Mouse (Mus musculus): Measurements from ENCODE around the gene Kat2b. TPM values are rescaled to one million over a fixed set of nuclear protein-coding genes. Genes with fewer than 3 reads are reported as not detected.

The Kat2b gene
- polyA plus RNA-seq, 1 experiment from 2014 or later, result 6.0 TPM

DNA sequence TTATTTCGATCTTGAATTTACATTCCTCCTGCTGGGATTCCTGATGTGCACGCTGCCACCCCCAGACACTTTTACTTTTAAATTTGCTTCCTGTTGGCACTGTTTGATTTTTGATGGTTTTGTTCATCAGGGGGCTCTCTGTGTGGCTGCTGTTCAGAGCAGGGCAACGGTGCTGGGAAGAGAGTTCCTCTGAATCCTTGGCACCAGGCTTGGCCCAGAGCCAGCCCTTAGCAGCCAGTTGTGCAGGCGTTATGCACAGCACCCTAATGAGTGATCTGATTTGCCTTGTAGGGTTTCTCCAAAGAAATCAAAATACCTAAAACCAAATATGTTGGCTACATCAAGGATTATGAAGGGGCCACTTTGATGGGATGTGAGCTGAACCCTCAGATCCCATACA lies 93.1 kb downstream of the Kat2b start:
- Histone ChIP-seq H3K9me3 (ENCODE audit: control insufficient read depth, low read length) (no peaks in the 10 kb centered on the region), H3K36me3 (ENCODE audit: control insufficient read depth, insufficient read depth) (no peaks in the 10 kb centered on the region), H3K9ac (replicated peaks; ENCODE audit: low read depth, low read length) (no peak overlapping the region), H3K27ac (ENCODE audit: low read length) (0 out of 2 replicates have a peak overlapping the region, but pooled peaks have one; percentile 10), H3K4me3 (replicated peaks; ENCODE audit: low read length) (no peak overlapping the region), H3K27me3 (replicated peaks; ENCODE audit: control insufficient read depth, insufficient read depth, low read length) (no peaks in the 10 kb centered on the region), H3K4me1 (replicated peaks; ENCODE audit: control insufficient read depth, insufficient read depth, low read length) (peaks cover 13% of the 10 kb centered on the region), H3K4me2 (ENCODE audit: low read length) (no peak overlapping the region)
- WGBS, result 15% methylated on average over 4 of the region's 4 CpGs
- peak; percentile 86 for ATAC-seq

DNA sequence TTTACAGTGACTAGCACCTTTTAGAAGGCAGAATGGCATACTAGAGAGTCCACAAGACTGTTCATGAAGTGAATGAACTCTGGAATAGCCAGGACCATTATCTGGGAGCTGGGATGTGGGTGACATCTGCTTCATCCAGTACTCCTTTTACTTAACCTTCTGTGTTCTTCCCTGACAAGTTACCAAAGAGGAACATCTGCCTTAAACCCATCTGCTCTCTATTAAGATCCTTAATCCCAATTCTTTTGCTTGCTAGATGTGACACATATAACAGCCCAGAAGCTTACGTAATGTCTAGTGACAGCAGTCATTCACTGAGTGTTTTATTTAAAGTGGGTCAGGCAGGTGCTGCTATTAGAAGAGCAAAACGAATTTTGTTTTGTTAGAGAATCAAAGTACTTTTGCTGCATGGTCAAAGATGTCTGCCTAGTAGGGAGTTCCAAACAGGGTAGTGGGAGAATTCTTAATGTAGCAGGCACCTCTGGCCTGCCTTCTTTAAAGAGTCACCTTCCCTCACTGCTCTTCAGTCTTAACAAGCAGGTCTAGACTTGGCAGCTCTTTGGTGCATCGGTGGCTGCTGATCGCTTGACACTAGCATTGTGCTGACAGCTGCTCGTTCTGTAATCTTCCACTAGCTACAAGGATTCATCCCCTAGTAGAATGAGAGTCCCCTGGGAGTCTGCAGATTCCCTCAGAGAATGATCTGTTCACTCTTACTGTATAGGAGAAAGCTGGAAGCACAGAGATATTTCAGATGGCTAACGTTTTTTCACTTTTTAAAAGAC lies 94.6 kb downstream of the Kat2b start:
- no peaks in the 10 kb centered on the region for H3K36me3 ChIP-seq (ENCODE audit: control insufficient read depth, insufficient read depth)
- no peaks in the 10 kb centered on the region for H3K27me3 ChIP-seq (replicated peaks; ENCODE audit: control insufficient read depth, insufficient read depth, low read length)
- no peak overlapping the region for H3K9ac ChIP-seq (replicated peaks; ENCODE audit: low read depth, low read length)
- H3K4me1 ChIP-seq (replicated peaks; ENCODE audit: control insufficient read depth, insufficient read depth, low read length), result peaks cover 13% of the 10 kb centered on the region
- no peak overlapping the region for H3K4me3 ChIP-seq (replicated peaks; ENCODE audit: low read length)
- H3K4me2 ChIP-seq (ENCODE audit: low read length), result no peak overlapping the region
- H3K9me3 ChIP-seq (ENCODE audit: control insufficient read depth, low read length), result no peaks in the 10 kb centered on the region
- no peak for ATAC-seq
- H3K27ac ChIP-seq (ENCODE audit: low read length), result no peak overlapping the region
- WGBS, result 59% methylated on average over 6 of the region's 6 CpGs

DNA sequence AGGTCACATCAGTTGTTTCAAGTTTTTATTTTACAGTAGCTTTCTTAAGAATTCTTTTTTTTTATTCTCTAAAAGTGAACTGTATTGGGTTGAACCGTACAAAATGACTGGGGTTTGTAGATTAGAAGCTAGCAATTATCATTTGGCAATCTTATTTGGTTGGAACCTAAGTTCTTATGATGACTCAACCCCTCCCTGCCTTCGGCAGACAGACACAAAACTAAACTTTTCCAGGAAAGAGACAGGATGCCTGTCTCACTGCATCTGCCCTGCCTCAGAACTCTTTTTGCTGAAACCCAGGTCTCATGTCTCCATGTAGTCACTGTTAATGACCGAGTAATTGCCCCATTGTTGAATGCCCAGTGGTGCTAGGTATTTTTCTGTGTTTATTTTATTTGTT lies 97.6 kb downstream of the Kat2b start:
- Histone ChIP-seq H3K9me3 (ENCODE audit: control insufficient read depth, low read length) (no peaks in the 10 kb centered on the region), H3K27me3 (replicated peaks; ENCODE audit: control insufficient read depth, insufficient read depth, low read length) (no peaks in the 10 kb centered on the region), H3K36me3 (ENCODE audit: control insufficient read depth, insufficient read depth) (peaks cover 3% of the 10 kb centered on the region; the same call in 1 of the 2 replicates), H3K4me1 (replicated peaks; ENCODE audit: control insufficient read depth, insufficient read depth, low read length) (peaks cover 6% of the 10 kb centered on the region), H3K4me2 (ENCODE audit: low read length) (no peak overlapping the region), H3K4me3 (replicated peaks; ENCODE audit: low read length) (no peak overlapping the region), H3K27ac (ENCODE audit: low read length) (no peak overlapping the region), H3K9ac (replicated peaks; ENCODE audit: low read depth, low read length) (no peak overlapping the region)
- 80% methylated on average over 3 of the region's 3 CpGs for WGBS
- no peak for ATAC-seq

DNA sequence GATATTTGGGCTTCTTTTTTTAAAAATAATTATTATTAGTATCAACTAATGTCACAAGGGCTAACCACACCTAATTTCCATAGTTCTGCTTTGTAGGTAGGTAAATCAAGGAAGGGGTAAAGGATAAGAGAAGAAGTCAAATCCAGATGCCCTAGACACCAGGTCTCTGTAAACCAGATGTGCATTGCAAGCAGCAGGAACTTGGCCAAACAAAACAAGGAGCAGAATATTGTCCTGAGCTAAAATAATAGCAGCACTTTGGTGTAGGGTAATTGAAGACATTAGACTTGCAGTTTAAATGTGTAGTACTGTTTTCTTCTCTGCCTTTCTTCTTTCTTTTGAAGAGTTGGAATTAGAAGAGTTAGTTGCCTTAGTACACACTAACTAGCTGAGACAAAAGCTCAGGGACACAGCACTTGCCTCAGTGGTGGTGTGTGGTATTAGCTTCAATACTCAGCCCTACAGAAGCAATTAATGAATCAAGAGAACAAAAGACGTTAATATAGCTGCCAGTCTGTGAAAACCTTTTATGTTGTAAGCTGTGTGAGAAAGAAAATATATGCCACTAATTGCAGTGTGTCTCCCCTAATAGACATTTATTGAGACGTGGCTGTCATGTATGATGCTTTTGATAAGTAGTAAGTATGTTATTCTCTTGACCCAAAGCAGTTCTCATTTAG lies 98.2 kb downstream of the Kat2b start:
- Histone ChIP-seq H3K4me3 (replicated peaks; ENCODE audit: low read length) (no peak overlapping the region), H3K4me1 (replicated peaks; ENCODE audit: control insufficient read depth, insufficient read depth, low read length) (peaks cover 3% of the 10 kb centered on the region), H3K36me3 (ENCODE audit: control insufficient read depth, insufficient read depth) (peaks cover 3% of the 10 kb centered on the region; the same call in 1 of the 2 replicates), H3K4me2 (ENCODE audit: low read length) (no peak overlapping the region), H3K9me3 (ENCODE audit: control insufficient read depth, low read length) (no peaks in the 10 kb centered on the region), H3K9ac (replicated peaks; ENCODE audit: low read depth, low read length) (no peak overlapping the region), H3K27ac (ENCODE audit: low read length) (no peak overlapping the region), H3K27me3 (replicated peaks; ENCODE audit: control insufficient read depth, insufficient read depth, low read length) (no peaks in the 10 kb centered on the region)
- ATAC-seq, result 0 out of 2 replicates have a peak, but pooled peaks have one; percentile 26
- 8% methylated on average over 2 of the region's 2 CpGs for WGBS

DNA sequence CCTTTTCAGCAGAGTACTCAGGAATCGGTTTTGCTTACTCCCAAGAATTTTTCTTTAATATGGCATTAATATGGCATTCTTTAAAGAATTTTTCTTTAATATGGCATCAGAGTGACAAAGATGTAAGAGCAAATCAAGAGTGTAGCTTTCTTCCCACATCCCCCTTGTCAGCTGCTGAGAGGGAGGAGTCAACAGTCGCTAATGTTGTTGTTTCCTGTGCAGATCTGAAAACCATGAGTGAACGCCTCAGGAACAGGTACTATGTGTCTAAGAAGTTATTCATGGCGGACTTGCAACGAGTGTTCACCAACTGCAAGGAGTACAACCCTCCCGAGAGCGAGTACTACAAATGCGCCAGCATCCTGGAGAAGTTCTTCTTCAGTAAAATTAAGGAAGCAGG lies 103.8 kb downstream of the Kat2b start:
- H3K9me3 ChIP-seq (ENCODE audit: control insufficient read depth, low read length), result no peaks in the 10 kb centered on the region
- H3K27me3 ChIP-seq (replicated peaks; ENCODE audit: control insufficient read depth, insufficient read depth, low read length), result no peaks in the 10 kb centered on the region
- no peak for ATAC-seq
- WGBS, result 91% methylated on average over 8 of the region's 8 CpGs
- H3K4me3 ChIP-seq (replicated peaks; ENCODE audit: low read length), result no peak overlapping the region
- H3K36me3 ChIP-seq (ENCODE audit: control insufficient read depth, insufficient read depth), result peaks cover 5% of the 10 kb centered on the region; the same call in 1 of the 2 replicates
- no peak overlapping the region for H3K27ac ChIP-seq (ENCODE audit: low read length)
- no peaks in the 10 kb centered on the region for H3K4me1 ChIP-seq (replicated peaks; ENCODE audit: control insufficient read depth, insufficient read depth, low read length)
- no peak overlapping the region for H3K9ac ChIP-seq (replicated peaks; ENCODE audit: low read depth, low read length)
- no peak overlapping the region for H3K4me2 ChIP-seq (ENCODE audit: low read length)

DNA sequence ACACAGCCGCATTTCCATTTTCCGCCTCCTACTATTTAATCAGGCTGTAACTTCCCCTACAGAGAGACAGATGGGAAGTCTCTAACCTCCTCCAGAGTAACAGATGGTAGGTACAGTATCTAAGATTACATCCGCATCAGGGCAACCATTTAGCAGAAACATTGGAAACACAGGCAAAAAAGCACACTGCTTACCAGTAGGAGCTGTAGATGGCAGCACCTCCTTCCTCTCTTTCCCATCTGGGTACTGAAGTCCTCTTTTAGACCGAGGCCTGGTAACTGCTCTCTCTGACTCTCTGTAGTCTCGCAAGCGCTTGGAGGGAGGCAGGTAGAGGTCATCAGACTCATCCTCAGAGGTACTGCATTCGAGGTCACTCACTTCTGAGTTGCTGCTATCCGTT lies 112.1 kb downstream of the Kat2b start:
- no peaks in the 10 kb centered on the region for H3K4me1 ChIP-seq (replicated peaks; ENCODE audit: control insufficient read depth, insufficient read depth, low read length)
- H3K9ac ChIP-seq (replicated peaks; ENCODE audit: low read depth, low read length), result no peak overlapping the region
- H3K36me3 ChIP-seq (ENCODE audit: control insufficient read depth, insufficient read depth), result 0 out of 2 replicates have a peak, but pooled peaks cover 1% of the 10 kb centered on the region
- no peaks in the 10 kb centered on the region for H3K27me3 ChIP-seq (replicated peaks; ENCODE audit: control insufficient read depth, insufficient read depth, low read length)
- 68% methylated on average over 8 of the region's 8 CpGs for WGBS
- H3K4me3 ChIP-seq (replicated peaks; ENCODE audit: low read length), result no peak overlapping the region
- H3K9me3 ChIP-seq (ENCODE audit: control insufficient read depth, low read length), result no peaks in the 10 kb centered on the region
- no peak overlapping the region for H3K4me2 ChIP-seq (ENCODE audit: low read length)
- H3K27ac ChIP-seq (ENCODE audit: low read length), result peak overlapping the region; percentile 53; the same call in 1 of the 2 replicates
- peak; percentile 97 for ATAC-seq

DNA sequence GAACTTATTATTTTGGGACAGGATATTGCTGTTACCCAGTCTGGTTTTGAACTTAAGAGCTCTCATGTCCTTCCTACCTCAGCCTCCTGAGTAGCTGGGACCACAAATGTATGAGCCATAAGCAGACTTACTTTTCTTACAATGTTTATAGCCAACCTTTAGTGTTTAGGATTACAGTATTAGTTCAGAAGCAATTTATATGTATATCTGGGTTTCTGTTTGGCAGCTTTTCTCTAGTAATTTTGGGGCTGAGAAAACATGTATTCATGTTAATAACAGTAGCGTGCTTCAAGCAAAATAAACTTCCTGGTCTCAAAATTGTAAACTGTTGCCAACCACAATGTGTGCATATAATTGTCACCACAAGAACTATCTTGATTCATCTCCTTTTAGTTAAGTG lies 121.7 kb downstream of the Kat2b start:
- Histone ChIP-seq H3K4me1 (replicated peaks; ENCODE audit: control insufficient read depth, insufficient read depth, low read length) (peaks cover 4% of the 10 kb centered on the region), H3K9me3 (ENCODE audit: control insufficient read depth, low read length) (no peaks in the 10 kb centered on the region), H3K9ac (replicated peaks; ENCODE audit: low read depth, low read length) (peak overlapping the region; percentile 22; the same call in 1 of the 2 replicates), H3K36me3 (ENCODE audit: control insufficient read depth, insufficient read depth) (no peaks in the 10 kb centered on the region), H3K27me3 (replicated peaks; ENCODE audit: control insufficient read depth, insufficient read depth, low read length) (no peaks in the 10 kb centered on the region), H3K4me2 (ENCODE audit: low read length) (peak overlapping the region; percentile 57), H3K27ac (ENCODE audit: low read length) (no peak overlapping the region), H3K4me3 (replicated peaks; ENCODE audit: low read length) (peak overlapping the region; percentile 70)
- no peak for ATAC-seq
- 14% methylated on average over 1 of the region's 1 CpGs for WGBS

DNA sequence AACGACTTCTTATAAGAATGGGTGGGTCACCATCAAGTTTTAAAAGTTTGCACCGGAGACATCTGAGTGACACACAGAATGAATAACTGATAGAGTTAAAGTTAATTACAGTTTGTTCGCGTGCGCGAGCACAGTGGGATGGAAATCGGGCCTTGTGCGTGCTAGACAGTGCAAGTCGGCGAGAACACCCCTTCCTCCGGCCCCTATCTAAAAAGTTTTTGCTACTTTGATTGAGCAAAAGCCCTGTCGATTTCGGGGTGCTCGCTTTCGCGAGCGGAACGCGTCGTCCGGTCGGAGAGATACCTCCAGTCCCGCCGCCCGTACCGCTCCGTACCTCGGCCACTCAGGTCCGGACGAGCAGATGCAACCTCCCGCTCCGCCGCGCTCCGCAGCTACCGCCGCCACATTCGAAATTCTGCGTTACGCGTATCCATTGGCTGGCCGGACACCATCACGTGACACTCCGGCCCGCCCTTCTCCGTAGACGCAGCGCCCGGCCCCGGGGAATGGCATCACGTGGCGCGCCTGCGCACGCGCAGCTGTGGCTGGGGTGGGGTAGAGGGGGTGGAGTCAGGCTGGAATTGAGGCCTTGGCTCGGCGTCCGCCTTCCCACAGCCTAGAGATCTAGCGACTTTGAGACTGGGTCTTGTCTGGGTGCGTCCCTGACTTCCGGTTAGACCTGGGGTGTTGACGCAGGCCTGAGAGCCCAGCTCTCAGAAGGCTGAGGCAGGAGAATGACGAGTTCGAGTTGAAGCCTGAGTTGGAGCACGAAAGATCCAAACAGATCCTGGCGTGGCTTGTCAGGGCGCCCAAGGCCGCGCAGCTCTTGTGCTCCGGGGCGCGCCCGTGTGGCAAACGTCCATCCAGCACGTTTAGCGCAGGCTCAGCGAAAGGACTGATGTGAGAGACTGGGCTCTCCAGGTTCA lies 122.5 kb downstream of the Kat2b start, which contains the start of gene Sgo1:
Gene Sgo1 (minus strand): TSS at position 457 of the 926 bp plus-strand sequence.
- no peaks in the 10 kb centered on the region for H3K27me3 ChIP-seq (replicated peaks; ENCODE audit: control insufficient read depth, insufficient read depth, low read length)
- H3K9ac ChIP-seq (replicated peaks; ENCODE audit: low read depth, low read length), result peak within 1 kb of the TSS; percentile 83
- peak within 1 kb of the TSS; percentile 70 for H3K4me3 ChIP-seq (replicated peaks; ENCODE audit: low read length)
- peak; percentile 98 for ATAC-seq
- peak within 1 kb of the TSS; percentile 98 for H3K27ac ChIP-seq (ENCODE audit: low read length)
- peak within 1 kb of the TSS; percentile 57 for H3K4me2 ChIP-seq (ENCODE audit: low read length)
- no peaks in the 10 kb centered on the region for H3K9me3 ChIP-seq (ENCODE audit: control insufficient read depth, low read length)
- under 1% methylated on average over 78 of the region's 78 CpGs for WGBS
- H3K4me1 ChIP-seq (replicated peaks; ENCODE audit: control insufficient read depth, insufficient read depth, low read length), result peaks cover 4% of the 10 kb centered on the region
- H3K36me3 ChIP-seq (ENCODE audit: control insufficient read depth, insufficient read depth), result no peaks in the 10 kb centered on the region

Data from forebrain, embryonic 16.5 days (tissue).